Mouse (Mus musculus): ENCODE measurements at regions not wholly inside any gene's neighbourhood (a gene's known extent, or its start where the extent isn't known, plus 50 kb on each side); places are given as distances from the start of the nearest gene placed in this dataset.
A peak's percentile ranks its signal among the peaks of the same experiment; 100 is the strongest.

- no peaks in the 10 kb centered on the region for H3K36me3 ChIP-seq (ENCODE audit: control insufficient read depth, insufficient read depth, low read length)
- H3K9ac ChIP-seq (ENCODE audit: low read depth, low read length), result no peak overlapping the region
- H3K27ac ChIP-seq (replicated peaks; ENCODE audit: low read depth, low read length), result no peak overlapping the region
- DNase-seq (ENCODE audit: low spot score) (no peak), ATAC-seq (ENCODE audit: low read depth) (no peak)
- no peak overlapping the region for H3K4me2 ChIP-seq (ENCODE audit: low read depth, low read length)
- no peaks in the 10 kb centered on the region for H3K9me3 ChIP-seq (ENCODE audit: control insufficient read depth, low read length)
- 85% methylated on average over 3 of the region's 3 CpGs for WGBS
- H3K27me3 ChIP-seq (replicated peaks; ENCODE audit: control insufficient read depth, insufficient read depth, low read length), result no peaks in the 10 kb centered on the region
- no peaks in the 10 kb centered on the region for H3K4me1 ChIP-seq (ENCODE audit: control insufficient read depth, insufficient read depth, low read length)
- no peak overlapping the region for H3K4me3 ChIP-seq (ENCODE audit: low read depth, low read length)
Measured at GRCm38 (mm10) chr16:47526613-47527012, 756.9 kb upstream of the Dppa4 start.

- Histone ChIP-seq H3K4me3 (ENCODE audit: low read depth, low read length) (no peak overlapping the region), H3K36me3 (ENCODE audit: control insufficient read depth, insufficient read depth, low read length) (no peaks in the 10 kb centered on the region), H3K4me1 (ENCODE audit: control insufficient read depth, insufficient read depth, low read length) (no peaks in the 10 kb centered on the region), H3K4me2 (ENCODE audit: low read depth, low read length) (no peak overlapping the region), H3K27me3 (replicated peaks; ENCODE audit: control insufficient read depth, insufficient read depth, low read length) (no peaks in the 10 kb centered on the region), H3K27ac (replicated peaks; ENCODE audit: low read depth, low read length) (no peak overlapping the region), H3K9me3 (ENCODE audit: control insufficient read depth, low read length) (no peaks in the 10 kb centered on the region), H3K9ac (ENCODE audit: low read depth, low read length) (no peak overlapping the region)
- DNase-seq (ENCODE audit: low spot score) (no peak), ATAC-seq (ENCODE audit: low read depth) (no peak)
- WGBS, result 51% methylated on average over 1 of the region's 1 CpGs
Measured at GRCm38 (mm10) chr16:47536524-47536923, 747.0 kb upstream of the Dppa4 start.

- Histone ChIP-seq H3K4me1 (ENCODE audit: control insufficient read depth, insufficient read depth, low read length) (no peaks in the 10 kb centered on the region), H3K27ac (replicated peaks; ENCODE audit: low read depth, low read length) (no peak overlapping the region), H3K4me3 (ENCODE audit: low read depth, low read length) (no peak overlapping the region), H3K9ac (ENCODE audit: low read depth, low read length) (no peak overlapping the region), H3K4me2 (ENCODE audit: low read depth, low read length) (no peak overlapping the region), H3K36me3 (ENCODE audit: control insufficient read depth, insufficient read depth, low read length) (no peaks in the 10 kb centered on the region), H3K9me3 (ENCODE audit: control insufficient read depth, low read length) (no peaks in the 10 kb centered on the region), H3K27me3 (replicated peaks; ENCODE audit: control insufficient read depth, insufficient read depth, low read length) (no peaks in the 10 kb centered on the region)
- 80% methylated on average over 3 of the region's 3 CpGs for WGBS
- ATAC-seq (ENCODE audit: low read depth), result no peak
- DNase-seq (ENCODE audit: low spot score), result no peak
Measured at GRCm38 (mm10) chr16:47551101-47551500, 732.4 kb upstream of the Dppa4 start.

GRCm38 (mm10) chr16:47568051-47568450 is 715.5 kb upstream of the Dppa4 start:
- DNase-seq (ENCODE audit: low spot score) (no peak), ATAC-seq (ENCODE audit: low read depth) (no peak)
- no peak overlapping the region for H3K4me3 ChIP-seq (ENCODE audit: low read depth, low read length)
- H3K9me3 ChIP-seq (ENCODE audit: control insufficient read depth, low read length), result no peaks in the 10 kb centered on the region
- H3K9ac ChIP-seq (ENCODE audit: low read depth, low read length), result no peak overlapping the region
- H3K4me2 ChIP-seq (ENCODE audit: low read depth, low read length), result no peak overlapping the region
- H3K4me1 ChIP-seq (ENCODE audit: control insufficient read depth, insufficient read depth, low read length), result no peaks in the 10 kb centered on the region
- 88% methylated on average over 2 of the region's 2 CpGs for WGBS
- no peaks in the 10 kb centered on the region for H3K36me3 ChIP-seq (ENCODE audit: control insufficient read depth, insufficient read depth, low read length)
- H3K27ac ChIP-seq (replicated peaks; ENCODE audit: low read depth, low read length), result no peak overlapping the region
- no peaks in the 10 kb centered on the region for H3K27me3 ChIP-seq (replicated peaks; ENCODE audit: control insufficient read depth, insufficient read depth, low read length)

- DNase-seq (ENCODE audit: low spot score), result peak; percentile 0
- no peak overlapping the region for H3K27ac ChIP-seq (replicated peaks; ENCODE audit: low read depth, low read length)
- no peak overlapping the region for H3K4me2 ChIP-seq (ENCODE audit: low read depth, low read length)
- H3K4me3 ChIP-seq (ENCODE audit: low read depth, low read length), result no peak overlapping the region
- 0 out of 2 replicates have a peak, but pooled peaks cover 3% of the 10 kb centered on the region for H3K9me3 ChIP-seq (ENCODE audit: control insufficient read depth, low read length)
- no peak for ATAC-seq (ENCODE audit: low read depth)
- no peaks in the 10 kb centered on the region for H3K27me3 ChIP-seq (replicated peaks; ENCODE audit: control insufficient read depth, insufficient read depth, low read length)
- no peak overlapping the region for H3K9ac ChIP-seq (ENCODE audit: low read depth, low read length)
- no peaks in the 10 kb centered on the region for H3K36me3 ChIP-seq (ENCODE audit: control insufficient read depth, insufficient read depth, low read length)
- H3K4me1 ChIP-seq (ENCODE audit: control insufficient read depth, insufficient read depth, low read length), result no peaks in the 10 kb centered on the region
Measured at GRCm38 (mm10) chr16:47599476-47599875, 684.1 kb upstream of the Dppa4 start.
